Mouse (Mus musculus) megakaryocyte, embryonic 14.5 days (primary cell): ENCODE data around the gene 2700081O15Rik.

Source experiments
- FLI1 ChIP-seq: IDR thresholded peaks from 2 replicates; pipeline ENCODE4 v1.6.1; 2012; ENCODE audit warnings: low read length, inconsistent platforms, mixed read lengths
- GATA1 ChIP-seq: IDR thresholded peaks from 3 replicates; pipeline ENCODE4 v1.6.1; 2012; ENCODE audit warnings: mixed read lengths, low read length, inconsistent platforms, borderline replicate concordance

GRCm38 (mm10) chr19:7424590-7425397, 7.4 kb downstream of the 2700081O15Rik start:
- TF ChIP-seq GATA1 (no peak), FLI1 (no peak)
